Mouse (Mus musculus) hematopoietic stem cell, adult 5-6 weeks (primary cell): ENCODE results near the gene Samd10. TPM values are rescaled to one million over a fixed set of nuclear protein-coding genes. Genes with fewer than 3 reads are reported as not detected.

Experiments used
- ATAC-seq, 2 experiments: fragments of 125-278 bp in 1 of 2; replicated peaks in 1 of 2; 2 replicates each; pipeline ENCODE4 v1.8.0; 2016 to 2017; ENCODE audit warnings: inconsistent platforms in 2 of 2, mild to moderate bottlenecking in 2 of 2, moderate number of reproducible peaks in 2 of 2, low read depth in 1 of 2, moderate TSS enrichment in 1 of 2; ENCODE audit not compliant: low FRiP score in 2 of 2, poor library complexity in 2 of 2, severe bottlenecking in 2 of 2, insufficient read depth in 1 of 2, low TSS enrichment in 1 of 2
- total RNA-seq: library from RNA; stranded (forward); fragments of 172-1452, 232-1000 nt; gene quantifications from 2 replicates; pipeline ENCODE4 v1.2.3, GENCODE M21; 2017

Samd10 gene
- 9.0 and 9.2 TPM in 2 replicates for total RNA-seq

- ATAC-seq, result peak; percentile 46 to 54
Observed at GRCm38 (mm10) chr2:181598454-181599351, at the start of gene Samd10. Gene Samd10 (minus strand): TSS chr2:181599212.

- ATAC-seq, result no peak
Observed at GRCm38 (mm10) chr2:181646626-181647472, 47.8 kb upstream of the Samd10 start.

GRCm38 (mm10) chr2:181645666-181646065, 46.7 kb upstream of the Samd10 start:
- no peak for ATAC-seq

- ATAC-seq, result peak; percentile 68 to 76; a peak in 3 of 4 replicates
Observed at GRCm38 (mm10) chr2:181644361-181644760, 45.3 kb upstream of the Samd10 start.

- ATAC-seq, result no peak
Observed at GRCm38 (mm10) chr2:181635865-181636264, 36.9 kb upstream of the Samd10 start.

- ATAC-seq, result no peak
Observed at GRCm38 (mm10) chr2:181632624-181633023, 33.6 kb upstream of the Samd10 start.

- ATAC-seq, result no peak
Observed at GRCm38 (mm10) chr2:181628471-181628870, 29.5 kb upstream of the Samd10 start.

- ATAC-seq, result 0 out of 4 replicates have a peak, but pooled peaks of 1 of the 2 experiments have one; percentile 27
Observed at GRCm38 (mm10) chr2:181623401-181623800, 24.4 kb upstream of the Samd10 start.

- no peak for ATAC-seq
Observed at GRCm38 (mm10) chr2:181618761-181619495, 19.9 kb upstream of the Samd10 start.

GRCm38 (mm10) chr2:181602367-181602766, 3.4 kb upstream of the Samd10 start:
- no peak for ATAC-seq

- ATAC-seq, result no peak
Observed at GRCm38 (mm10) chr2:181601751-181602145, 2.7 kb upstream of the Samd10 start.

- peak; percentile 83 to 90 for ATAC-seq
Observed at GRCm38 (mm10) chr2:181600828-181601750, 2.1 kb upstream of the Samd10 start.

GRCm38 (mm10) chr2:181600226-181600758, 1.3 kb upstream of the Samd10 start:
- no peak for ATAC-seq

- 0 out of 4 replicates have a peak, but pooled peaks of 1 of the 2 experiments have one; percentile 13 for ATAC-seq
Observed at GRCm38 (mm10) chr2:181597378-181598061, 1.5 kb downstream of the Samd10 start.

GRCm38 (mm10) chr2:181596221-181596960, 2.6 kb downstream of the Samd10 start:
- ATAC-seq, result no peak
